Mouse (Mus musculus): Measurements from ENCODE around the gene Glp1r.

- no peak for TF ChIP-seq CTCF (IDR thresholded peaks at IDR 0.05; ENCODE audit: borderline replicate concordance, extremely low read depth, insufficient read depth, insufficient read length)
- no peak for TF ChIP-seq POLR2A (IDR thresholded peaks at IDR 0.05; ENCODE audit: borderline replicate concordance, extremely low read depth, insufficient read depth, insufficient read length, poor library complexity, severe bottlenecking)
These were observed 31.2 kb downstream of the Glp1r start for GRCm38 (mm10) chr17:30932836-30933235.
